ENCODE assay signal across 9 mouse cellular contexts in the genomic region with DNA sequence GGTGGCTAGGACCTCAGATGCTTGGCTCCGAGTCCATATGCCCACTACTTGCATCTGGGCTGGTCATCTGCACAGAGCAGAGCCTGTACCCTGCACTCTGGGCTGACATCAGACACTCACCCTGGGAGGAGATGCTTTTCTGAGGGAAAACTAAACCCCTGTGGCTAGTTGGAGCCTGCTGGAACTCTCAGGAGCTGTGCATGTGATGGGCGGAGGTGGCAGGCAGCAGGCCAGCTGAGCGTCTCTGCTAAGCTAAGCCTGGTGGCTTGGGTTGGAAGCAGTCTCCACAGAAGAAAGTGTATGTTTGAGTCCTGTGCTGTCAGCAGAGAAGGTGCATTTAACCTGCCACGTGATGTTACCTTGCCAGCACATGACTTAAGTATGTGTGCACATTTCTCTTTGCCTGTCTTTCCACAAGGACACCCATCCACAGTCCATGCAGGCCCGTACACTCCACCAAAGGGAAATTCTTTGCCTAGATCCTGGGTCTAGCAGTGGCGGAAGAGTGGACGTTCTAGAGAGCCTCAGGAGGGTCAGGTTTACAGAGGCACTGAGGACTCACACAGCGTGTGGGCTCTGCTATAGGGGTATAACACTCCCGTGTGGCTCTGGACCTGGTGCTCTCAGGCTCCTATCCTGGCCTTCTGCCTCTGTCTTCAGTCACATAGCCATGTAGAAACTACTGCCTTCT. TPM values are rescaled to one million over a fixed set of nuclear protein-coding genes. Genes with fewer than 3 reads are reported as not detected.
DNase-seq lines count a peak whose midpoint lies in the region; ATAC-seq and TF ChIP-seq lines count a peak whose summit lies in the region.
"Had no signal": no experiment of that assay in that cellular context is flagged by ENCODE, and none has a peak within 500 bp of the region (broad histone marks: within the 10 kb centered on the region; RNA-seq: fewer than 3 reads in every experiment).

No protein-coding gene starts in this region.

- H3K4me2 ChIP-seq in liver, embryonic 12.5 days = no peak overlapping the region
- no peak overlapping the region for H3K4me2 ChIP-seq in liver, postnatal 0 days (ENCODE audit: low read depth, low read length)

- H3K9me3 ChIP-seq in liver, embryonic 12.5 days (replicated peaks) = no peaks in the 10 kb centered on the region
- no peaks in the 10 kb centered on the region for H3K9me3 ChIP-seq in liver, postnatal 0 days (ENCODE audit: low read length)
- H3K9me3 ChIP-seq in limb, embryonic 10.5 days (replicated peaks) = no peaks in the 10 kb centered on the region

- TF ChIP-seq CTCF in liver, postnatal 0 days (IDR thresholded peaks at IDR 0.05; ENCODE audit: low read depth) = no peak

- no peak for TF ChIP-seq EP300 in liver, postnatal 0 days (IDR thresholded peaks at IDR 0.05; ENCODE audit: low read depth)

- H3K27ac ChIP-seq in liver, embryonic 12.5 days = peak overlapping the region; percentile 53; the same call in 1 of the 2 replicates
- no peak overlapping the region for H3K27ac ChIP-seq in liver, postnatal 0 days (ENCODE audit: low read depth)
- H3K27ac ChIP-seq in limb, embryonic 10.5 days = 0 out of 2 replicates have a peak overlapping the region, but pooled peaks have one; percentile 61

- peak; percentile 36 to 50 for DNase-seq in cerebellum, adult 18-20 months
- no peak for DNase-seq in cerebellum, postnatal 10 days
- no peak for DNase-seq in liver, postnatal 0 days
- peak; percentile 60 to 69 for DNase-seq in gastrocnemius, postnatal 36 days
- no peak for DNase-seq in limb, embryonic 10.5 days (ENCODE audit: low spot score)
- DNase-seq in embryo, embryonic 11 days = no peak
- DNase-seq in c-Kit-positive CD71-positive TER-119-positive erythroid progenitor cells, embryonic 14.5 days (ENCODE audit: low spot score) = no peak

- no peak overlapping the region; the same call in 1 of the 2 replicates for H3K9ac ChIP-seq in liver, embryonic 12.5 days
- no peak overlapping the region for H3K9ac ChIP-seq in liver, postnatal 0 days (replicated peaks)

- H3K36me3 ChIP-seq in liver, embryonic 12.5 days = peaks cover 69% of the 10 kb centered on the region
- peaks cover 19% of the 10 kb centered on the region for H3K36me3 ChIP-seq in liver, postnatal 0 days (replicated peaks; ENCODE audit: insufficient read depth, low read length)
- peaks cover 82% of the 10 kb centered on the region for H3K36me3 ChIP-seq in limb, embryonic 10.5 days

- ATAC-seq in liver, embryonic 12.5 days = no peak
- ATAC-seq in liver, postnatal 0 days = no peak

- WGBS in liver, embryonic 12.5 days (ENCODE audit: insufficient replicate concordance) = 75% methylated on average over 9 of the region's 9 CpGs
- WGBS in liver, postnatal 0 days (ENCODE audit: insufficient replicate concordance) = 79% methylated on average over 9 of the region's 9 CpGs
- WGBS in limb, embryonic 10.5 days = 92% methylated on average over 9 of the region's 9 CpGs

- H3K4me1 ChIP-seq in liver, embryonic 12.5 days = peaks cover 73% of the 10 kb centered on the region
- H3K4me1 ChIP-seq in liver, postnatal 0 days (ENCODE audit: insufficient read depth) = peaks cover 17% of the 10 kb centered on the region
- peaks cover 33% of the 10 kb centered on the region for H3K4me1 ChIP-seq in limb, embryonic 10.5 days

- intact Hi-C loops in gastrocnemius, postnatal 36 days (cut with DNase I) = no loop called here

- no peak overlapping the region for H3K4me3 ChIP-seq in liver, embryonic 12.5 days
- H3K4me3 ChIP-seq in liver, postnatal 0 days (ENCODE audit: low read depth, low read length) = no peak overlapping the region
- H3K4me3 ChIP-seq in limb, embryonic 10.5 days = no peak overlapping the region
- H3K4me3 ChIP-seq: erythroblast, embryonic 14.5 days had no signal

- no peaks in the 10 kb centered on the region for H3K27me3 ChIP-seq in liver, embryonic 12.5 days (replicated peaks)
- H3K27me3 ChIP-seq in liver, postnatal 0 days (ENCODE audit: insufficient read depth, low read length) = no peaks in the 10 kb centered on the region
- no peaks in the 10 kb centered on the region for H3K27me3 ChIP-seq in limb, embryonic 10.5 days (ENCODE audit: low read depth, poor library complexity, severe bottlenecking)

RNA-seq across cellular contexts. Expression of gene Bicd2, which starts 31.1 kb away (rescaled TPM):
- polyA plus RNA-seq in liver, embryonic 12.5 days (2016; fragmentation: Nextera tagmentation; extraction: Ambion mirVana) = 14.7 and 15.2 TPM in 2 replicates
- 4.9 and 5.8 TPM in 2 replicates for polyA plus RNA-seq in liver, postnatal 0 days (2015; fragmentation: Nextera tagmentation; extraction: Ambion mirVana)
- 10 to 100 TPM; 23.3 to 24.5 TPM for total RNA-seq in gastrocnemius, postnatal 36 days (2021)
- 27.0 and 31.2 TPM in 2 replicates for polyA plus RNA-seq in limb, embryonic 10.5 days (2016; fragmentation: Nextera tagmentation; extraction: Ambion mirVana)

RNA-seq across cellular contexts. Expression of gene Ippk, which starts 48.5 kb away (rescaled TPM):
- 13.6 and 13.9 TPM in 2 replicates for polyA plus RNA-seq in liver, embryonic 12.5 days (2016; fragmentation: Nextera tagmentation; extraction: Ambion mirVana)
- 5.9 and 6.0 TPM in 2 replicates for polyA plus RNA-seq in liver, postnatal 0 days (2015; fragmentation: Nextera tagmentation; extraction: Ambion mirVana)
- 1 to 10 TPM; 5.3 to 5.6 TPM for total RNA-seq in gastrocnemius, postnatal 36 days (2021)
- 17.3 and 21.0 TPM in 2 replicates for polyA plus RNA-seq in limb, embryonic 10.5 days (2016; fragmentation: Nextera tagmentation; extraction: Ambion mirVana)

RNA-seq across cellular contexts. Expression of gene Fgd3, which starts 52.4 kb away (rescaled TPM):
- 0.32 and 0.49 TPM in 2 replicates for polyA plus RNA-seq in liver, embryonic 12.5 days (2016; fragmentation: Nextera tagmentation; extraction: Ambion mirVana)
- 0.57 and 0.62 TPM in 2 replicates for polyA plus RNA-seq in liver, postnatal 0 days (2015; fragmentation: Nextera tagmentation; extraction: Ambion mirVana)
- under 1 TPM; 0.87 to 0.99 TPM for total RNA-seq in gastrocnemius, postnatal 36 days (2021)
- 0.62 and 0.83 TPM in 2 replicates for polyA plus RNA-seq in limb, embryonic 10.5 days (2016; fragmentation: Nextera tagmentation; extraction: Ambion mirVana)

Comparison
In these comparisons a context has a peak if more than half of its experiments do, and no peak if none do; other contexts are left out.
1. DNase-seq: peak in cerebellum, adult 18-20 months (2 of 2) and gastrocnemius, postnatal 36 days (2 of 2); none in cerebellum, postnatal 10 days (0 of 2), liver, postnatal 0 days (single experiment), limb, embryonic 10.5 days (single experiment), embryo, embryonic 11 days (single experiment) and c-Kit-positive CD71-positive TER-119-positive erythroid progenitor cells, embryonic 14.5 days (single experiment).